Mouse (Mus musculus) kidney, embryonic 14.5 days (tissue): ENCODE results near the gene Parvb. TPM values are rescaled to one million over a fixed set of nuclear protein-coding genes. Genes with fewer than 3 reads are reported as not detected.

Source experiments
- ATAC-seq: fragments of 200-750 bp; cut with Nextera tagmentation; 2 replicates; pipeline ENCODE4 v1.8.0; 2017; ENCODE audit warnings: moderate number of reproducible peaks, mild to moderate bottlenecking, moderate TSS enrichment, moderate library complexity; ENCODE audit not compliant: low FRiP score, low TSS enrichment
- H3K27ac ChIP-seq: fragments of 300-500 bp; sonication (generic); 2 replicates; pipeline ENCODE4 v1.5.1; 2014; ENCODE audit warnings: low read depth, mild to moderate bottlenecking, low read length, moderate library complexity, mixed read lengths
- H3K27me3 ChIP-seq: fragments of 300-500 bp; sonication (generic); 2 replicates; pipeline ENCODE4 v1.6.1; 2014; ENCODE audit warnings: mild to moderate bottlenecking, low read length; ENCODE audit not compliant: control insufficient read depth, insufficient read depth
- H3K36me3 ChIP-seq: fragments of 300-500 bp; sonication (generic); 2 replicates; pipeline ENCODE4 v1.6.1; 2014; ENCODE audit warnings: low read length, mixed read lengths; ENCODE audit not compliant: control insufficient read depth, insufficient read depth
- H3K4me1 ChIP-seq: fragments of 300-500 bp; sonication (generic); 2 replicates; pipeline ENCODE4 v1.6.1; 2014; ENCODE audit warnings: low read length, mixed read lengths; ENCODE audit not compliant: control insufficient read depth, insufficient read depth
- H3K4me2 ChIP-seq: fragments of 300-500 bp; sonication (generic); replicated peaks from 2 replicates; pipeline ENCODE4 v1.6.1; 2014; ENCODE audit warnings: low read depth, mild to moderate bottlenecking, low read length
- H3K4me3 ChIP-seq: fragments of 300-500 bp; sonication (generic); 2 replicates; pipeline ENCODE4 v1.5.1; 2014; ENCODE audit warnings: mild to moderate bottlenecking, low read length
- H3K9ac ChIP-seq: fragments of 300-500 bp; sonication (generic); 2 replicates; pipeline ENCODE4 v1.6.1; 2014; ENCODE audit warnings: low read depth, mild to moderate bottlenecking, low read length, moderate library complexity
- H3K9me3 ChIP-seq: fragments of 300-500 bp; sonication (generic); 2 replicates; pipeline ENCODE4 v1.6.1; 2016; ENCODE audit warnings: low read length; ENCODE audit not compliant: control insufficient read depth
- WGBS: fragments of 180-500 bp; shearing (Covaris S2); extraction: QIAGEN DNeasy Blood & Tissue Kit; methylation state at CpG from one replicate; pipeline ENCODE4 v1.1.7; 2014; 5-methylcytosine and 5-hydroxymethylcytosine counted together
- polyA plus RNA-seq: library from polyadenylated mRNA; unstranded; fragments of >200 nt; fragmentation: Nextera tagmentation; extraction: Ambion mirVana; gene quantifications from 2 replicates; pipeline ENCODE4 v1.2.1, GENCODE M21; 2014

Gene Parvb
- polyA plus RNA-seq, 1 experiment from 2014 or later = 3.9 TPM

DNA sequence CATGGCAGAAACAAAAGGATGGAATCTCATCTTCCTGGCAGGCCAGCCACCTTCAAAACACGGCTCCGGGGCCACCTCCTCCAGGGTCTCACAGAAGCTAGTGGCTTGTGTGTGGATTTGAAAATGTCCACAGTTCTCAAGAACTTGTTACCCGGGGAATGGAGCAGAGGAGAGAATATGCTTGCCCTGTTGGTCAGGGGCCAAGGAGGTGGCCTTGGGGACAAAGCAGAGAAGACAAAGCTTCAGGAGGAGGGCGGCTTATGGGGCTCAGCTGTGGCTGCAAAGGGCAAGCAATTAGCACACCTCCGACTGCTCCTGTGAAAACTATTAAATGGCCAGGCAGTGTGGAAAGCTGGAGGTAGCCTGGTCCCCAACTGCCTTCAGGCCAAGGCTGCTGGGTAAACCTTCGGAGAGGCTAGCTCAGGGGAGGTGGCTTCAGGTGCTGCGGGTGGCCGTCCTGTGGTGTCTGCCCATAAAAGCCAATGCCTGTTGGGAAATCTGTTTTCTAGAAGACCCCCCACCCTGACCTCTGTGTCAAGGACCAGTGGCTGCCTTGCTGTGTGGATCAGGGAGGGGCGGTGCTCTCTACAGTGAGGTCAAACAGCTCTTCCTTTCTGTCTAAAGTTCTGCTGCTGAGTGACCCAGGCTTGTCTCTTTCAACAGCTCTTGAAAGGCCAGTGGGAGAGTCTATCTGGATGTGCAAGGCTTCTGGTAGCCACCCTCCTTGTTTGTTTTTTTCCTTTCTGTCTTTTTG lies 26.9 kb downstream of the Parvb start:
- Histone ChIP-seq H3K27ac (no peak overlapping the region), H3K4me1 (0 out of 2 replicates have a peak, but pooled peaks cover 2% of the 10 kb centered on the region), H3K36me3 (no peaks in the 10 kb centered on the region), H3K4me2 (no peak overlapping the region), H3K9ac (no peak overlapping the region), H3K27me3 (0 out of 2 replicates have a peak, but pooled peaks cover 3% of the 10 kb centered on the region), H3K4me3 (no peak overlapping the region), H3K9me3 (no peaks in the 10 kb centered on the region)
- no peak for ATAC-seq
- 61% methylated on average over 9 of the region's 9 CpGs for WGBS

- H3K27me3 ChIP-seq = 0 out of 2 replicates have a peak, but pooled peaks cover 3% of the 10 kb centered on the region
- ATAC-seq = peak; percentile 47
- H3K27ac ChIP-seq = no peak overlapping the region
- H3K4me2 ChIP-seq = no peak overlapping the region
- 33% methylated on average over 22 of the region's 22 CpGs for WGBS
- H3K9me3 ChIP-seq = no peaks in the 10 kb centered on the region
- no peaks in the 10 kb centered on the region for H3K36me3 ChIP-seq
- H3K4me3 ChIP-seq = no peak overlapping the region
- H3K4me1 ChIP-seq = no peaks in the 10 kb centered on the region
- H3K9ac ChIP-seq = no peak overlapping the region
Measured at GRCm38 (mm10) chr15:84260123-84260822, 28.4 kb downstream of the Parvb start.

DNA sequence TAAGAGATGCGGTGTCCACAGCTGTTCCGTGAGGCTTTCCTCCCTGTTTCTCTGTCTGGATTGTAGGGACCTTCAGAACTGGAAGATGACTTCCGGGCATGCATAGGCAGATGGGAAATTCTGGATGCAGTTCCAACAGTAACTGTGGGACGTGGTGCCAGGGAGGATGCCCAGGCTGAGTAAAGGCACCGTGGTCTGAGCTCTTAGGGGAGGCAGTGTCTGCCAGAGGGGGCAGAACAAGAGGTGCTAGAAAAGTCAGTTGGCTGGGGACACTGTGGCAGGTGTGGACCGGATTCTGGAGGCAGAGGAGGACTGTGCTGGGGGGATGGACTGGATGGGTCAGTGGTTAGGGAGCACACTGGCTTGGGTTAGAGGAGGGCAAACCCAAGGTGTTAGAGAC lies 30.8 kb downstream of the Parvb start:
- Histone ChIP-seq H3K27me3 (0 out of 2 replicates have a peak, but pooled peaks cover 3% of the 10 kb centered on the region), H3K36me3 (no peaks in the 10 kb centered on the region), H3K4me2 (no peak overlapping the region), H3K4me3 (no peak overlapping the region), H3K4me1 (no peaks in the 10 kb centered on the region), H3K9ac (no peak overlapping the region), H3K27ac (no peak overlapping the region), H3K9me3 (no peaks in the 10 kb centered on the region)
- no peak for ATAC-seq
- 93% methylated on average over 6 of the region's 6 CpGs for WGBS

DNA sequence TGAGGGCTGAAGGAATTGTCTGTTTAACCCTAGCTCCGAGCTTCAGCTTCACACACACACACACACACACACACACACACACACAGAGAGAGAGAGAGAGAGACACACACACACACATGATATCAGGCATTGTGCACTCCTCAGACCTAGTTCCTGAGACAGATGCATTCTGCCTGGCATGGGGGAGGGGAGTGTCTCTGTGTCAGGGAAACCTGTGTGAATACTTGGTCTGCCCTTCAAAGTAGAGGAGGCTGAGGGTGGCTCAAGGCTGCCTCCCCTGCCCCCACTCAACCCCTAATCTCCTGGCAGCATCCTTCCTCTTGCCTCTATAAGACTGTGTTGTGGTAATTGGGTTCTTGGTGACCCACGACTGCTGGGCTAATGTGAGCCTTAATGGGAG lies 31.7 kb downstream of the Parvb start:
- 41% methylated on average over 2 of the region's 2 CpGs for WGBS
- no peak overlapping the region for H3K4me3 ChIP-seq
- ATAC-seq = no peak
- no peak overlapping the region for H3K4me2 ChIP-seq
- H3K27me3 ChIP-seq = 0 out of 2 replicates have a peak, but pooled peaks cover 3% of the 10 kb centered on the region
- no peaks in the 10 kb centered on the region for H3K36me3 ChIP-seq
- no peak overlapping the region; the same call in 1 of the 2 replicates for H3K9ac ChIP-seq
- H3K27ac ChIP-seq = no peak overlapping the region
- H3K9me3 ChIP-seq = no peaks in the 10 kb centered on the region
- no peaks in the 10 kb centered on the region for H3K4me1 ChIP-seq

- Histone ChIP-seq H3K36me3 (no peaks in the 10 kb centered on the region), H3K4me3 (no peak overlapping the region), H3K27me3 (no peaks in the 10 kb centered on the region), H3K4me2 (no peak overlapping the region), H3K27ac (no peak overlapping the region), H3K9me3 (no peaks in the 10 kb centered on the region), H3K4me1 (no peaks in the 10 kb centered on the region), H3K9ac (no peak overlapping the region)
- WGBS = 69% methylated on average over 11 of the region's 11 CpGs
- ATAC-seq = no peak
Measured at GRCm38 (mm10) chr15:84265141-84265540, 33.3 kb downstream of the Parvb start.

DNA sequence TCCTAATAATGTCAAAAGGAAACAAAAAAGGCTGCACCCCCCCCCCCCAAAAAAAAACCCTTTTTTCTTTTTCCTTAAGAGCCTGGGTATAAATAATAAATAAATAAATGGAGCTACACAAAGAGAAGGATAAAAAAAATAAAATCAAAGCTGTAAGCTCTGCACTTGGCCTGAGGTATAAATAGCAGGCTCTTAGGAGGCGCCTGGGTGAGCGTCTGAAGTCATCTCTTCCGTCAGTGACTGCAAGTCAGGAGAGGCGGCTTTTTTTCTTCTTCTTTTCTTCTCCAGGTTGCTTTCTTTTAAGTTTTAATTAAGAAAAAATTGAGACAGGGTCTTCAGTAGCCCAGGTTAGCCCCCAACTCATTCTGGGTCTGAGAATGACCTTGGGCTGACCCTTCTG lies 34.4 kb downstream of the Parvb start:
- no peak overlapping the region for H3K27ac ChIP-seq
- 76% methylated on average over 4 of the region's 4 CpGs for WGBS
- no peaks in the 10 kb centered on the region for H3K27me3 ChIP-seq
- no peak overlapping the region for H3K9ac ChIP-seq
- no peaks in the 10 kb centered on the region for H3K4me1 ChIP-seq
- no peak overlapping the region for H3K4me2 ChIP-seq
- no peaks in the 10 kb centered on the region for H3K9me3 ChIP-seq
- no peaks in the 10 kb centered on the region for H3K36me3 ChIP-seq
- no peak overlapping the region for H3K4me3 ChIP-seq
- no peak for ATAC-seq

GRCm38 (mm10) chr15:84267720-84268260 lies 35.9 kb downstream of the Parvb start:
- no peaks in the 10 kb centered on the region for H3K36me3 ChIP-seq
- H3K4me2 ChIP-seq = no peak overlapping the region
- H3K27ac ChIP-seq = no peak overlapping the region
- ATAC-seq = no peak
- no peaks in the 10 kb centered on the region for H3K4me1 ChIP-seq
- H3K9ac ChIP-seq = no peak overlapping the region
- WGBS = 79% methylated on average over 11 of the region's 11 CpGs
- no peaks in the 10 kb centered on the region for H3K27me3 ChIP-seq
- H3K4me3 ChIP-seq = no peak overlapping the region
- H3K9me3 ChIP-seq = no peaks in the 10 kb centered on the region

GRCm38 (mm10) chr15:84269107-84269633 lies 37.3 kb downstream of the Parvb start:
- no peaks in the 10 kb centered on the region for H3K36me3 ChIP-seq
- H3K27ac ChIP-seq = no peak overlapping the region
- no peak overlapping the region for H3K4me2 ChIP-seq
- no peak for ATAC-seq
- H3K4me1 ChIP-seq = no peaks in the 10 kb centered on the region
- WGBS = 90% methylated on average over 10 of the region's 10 CpGs
- H3K4me3 ChIP-seq = no peak overlapping the region
- H3K27me3 ChIP-seq = no peaks in the 10 kb centered on the region
- no peak overlapping the region for H3K9ac ChIP-seq
- no peaks in the 10 kb centered on the region for H3K9me3 ChIP-seq

GRCm38 (mm10) chr15:84270032-84270431 lies 38.2 kb downstream of the Parvb start:
- Histone ChIP-seq H3K9me3 (no peaks in the 10 kb centered on the region), H3K4me1 (no peaks in the 10 kb centered on the region), H3K4me2 (no peak overlapping the region), H3K36me3 (no peaks in the 10 kb centered on the region), H3K9ac (no peak overlapping the region), H3K27ac (no peak overlapping the region), H3K4me3 (no peak overlapping the region), H3K27me3 (no peaks in the 10 kb centered on the region)
- WGBS = 78% methylated on average over 5 of the region's 5 CpGs
- ATAC-seq = no peak
